Mouse (Mus musculus): Measurements from ENCODE around the gene Nxpe3. TPM values are rescaled to one million over a fixed set of nuclear protein-coding genes. Genes with fewer than 3 reads are reported as not detected.

The Nxpe3 gene
- polyA plus RNA-seq, 1 experiment = 0.90 TPM

GRCm38 (mm10) chr16:55914716-55915115 is 19.6 kb upstream of the Nxpe3 start:
- H3K4me2 ChIP-seq (ENCODE audit: low read depth) = no peak overlapping the region
- H3K79me2 ChIP-seq (ENCODE audit: control insufficient read depth, insufficient read depth) = no peaks in the 10 kb centered on the region
- no peak overlapping the region for H3K4me3 ChIP-seq
- no peak for TF ChIP-seq TCF12 (IDR thresholded peaks at IDR 0.05; ENCODE audit: insufficient read depth, poor library complexity, severe bottlenecking)
- TF ChIP-seq USF1 (IDR thresholded peaks at IDR 0.05; ENCODE audit: low read depth) = no peak
- no peak for TF ChIP-seq SRF (IDR thresholded peaks at IDR 0.05; ENCODE audit: control insufficient read depth, insufficient read length, low read depth)
- TF ChIP-seq REST (IDR thresholded peaks at IDR 0.05; ENCODE audit: insufficient read depth, insufficient read length) = no peak
- TF ChIP-seq MYOG (IDR thresholded peaks at IDR 0.05; ENCODE audit: control insufficient read depth in 1 of 3, insufficient read depth in 1 of 3, insufficient read length in 2 of 3, low read depth in 2 of 3) = no peak
- no peak for TF ChIP-seq MAX (IDR thresholded peaks at IDR 0.05; ENCODE audit: low read depth)
- TF ChIP-seq CEBPB (IDR thresholded peaks at IDR 0.05; ENCODE audit: insufficient read depth, poor library complexity, severe bottlenecking) = no peak
- TF ChIP-seq POLR2A (IDR thresholded peaks at IDR 0.05; ENCODE audit: insufficient read length, low read depth) = no peak
- TF ChIP-seq TCF3 (IDR thresholded peaks at IDR 0.05; ENCODE audit: insufficient read length, low read depth) = no peak
- TF ChIP-seq MYOD1 (IDR thresholded peaks at IDR 0.05; ENCODE audit: control insufficient read depth in 1 of 3, insufficient read length in 2 of 3, low read depth in 2 of 3) = no peak
- TF ChIP-seq POLR2AphosphoS2 (IDR thresholded peaks at IDR 0.05; ENCODE audit: insufficient read length, low read depth) = no peak
- no peak for TF ChIP-seq E2F4 (IDR thresholded peaks at IDR 0.05; ENCODE audit: insufficient read depth)
- no peak overlapping the region for H3ac ChIP-seq (ENCODE audit: control insufficient read depth, insufficient read length)
- H3K36me3 ChIP-seq (ENCODE audit: control insufficient read depth, insufficient read depth) = peaks cover 8% of the 10 kb centered on the region
- H3K27me3 ChIP-seq (ENCODE audit: control insufficient read depth, insufficient read depth, insufficient read length) = no peaks in the 10 kb centered on the region

GRCm38 (mm10) chr16:55910208-55910793 is 15.2 kb upstream of the Nxpe3 start:
- Histone ChIP-seq H3K79me2 (ENCODE audit: control insufficient read depth, insufficient read depth) (no peaks in the 10 kb centered on the region), H3K27me3 (ENCODE audit: control insufficient read depth, insufficient read depth, insufficient read length) (no peaks in the 10 kb centered on the region), H3K4me3 (no peak overlapping the region), H3K4me2 (ENCODE audit: low read depth) (no peak overlapping the region), H3ac (ENCODE audit: control insufficient read depth, insufficient read length) (no peak overlapping the region), H3K36me3 (ENCODE audit: control insufficient read depth, insufficient read depth) (no peaks in the 10 kb centered on the region)
- TF ChIP-seq POLR2A (IDR thresholded peaks at IDR 0.05; ENCODE audit: insufficient read length, low read depth) = no peak
- no peak for TF ChIP-seq SRF (IDR thresholded peaks at IDR 0.05; ENCODE audit: control insufficient read depth, insufficient read length, low read depth)
- TF ChIP-seq MAX (IDR thresholded peaks at IDR 0.05; ENCODE audit: low read depth) = no peak
- TF ChIP-seq E2F4 (IDR thresholded peaks at IDR 0.05; ENCODE audit: insufficient read depth) = no peak
- TF ChIP-seq REST (IDR thresholded peaks at IDR 0.05; ENCODE audit: insufficient read depth, insufficient read length) = no peak
- no peak for TF ChIP-seq TCF3 (IDR thresholded peaks at IDR 0.05; ENCODE audit: insufficient read length, low read depth)
- no peak for TF ChIP-seq USF1 (IDR thresholded peaks at IDR 0.05; ENCODE audit: low read depth)
- no peak for TF ChIP-seq CEBPB (IDR thresholded peaks at IDR 0.05; ENCODE audit: insufficient read depth, poor library complexity, severe bottlenecking)
- no peak for TF ChIP-seq MYOG (IDR thresholded peaks at IDR 0.05; ENCODE audit: control insufficient read depth in 1 of 3, insufficient read depth in 1 of 3, insufficient read length in 2 of 3, low read depth in 2 of 3)
- no peak for TF ChIP-seq TCF12 (IDR thresholded peaks at IDR 0.05; ENCODE audit: insufficient read depth, poor library complexity, severe bottlenecking)
- TF ChIP-seq POLR2AphosphoS2 (IDR thresholded peaks at IDR 0.05; ENCODE audit: insufficient read length, low read depth) = no peak
- TF ChIP-seq MYOD1 (IDR thresholded peaks at IDR 0.05; ENCODE audit: control insufficient read depth in 1 of 3, insufficient read length in 2 of 3, low read depth in 2 of 3) = no peak

- Histone ChIP-seq H3K4me2 (ENCODE audit: low read depth) (no peak overlapping the region), H3K27me3 (ENCODE audit: control insufficient read depth, insufficient read depth, insufficient read length) (no peaks in the 10 kb centered on the region), H3ac (ENCODE audit: control insufficient read depth, insufficient read length) (no peak overlapping the region), H3K4me3 (no peak overlapping the region), H3K79me2 (ENCODE audit: control insufficient read depth, insufficient read depth) (no peaks in the 10 kb centered on the region), H3K36me3 (ENCODE audit: control insufficient read depth, insufficient read depth) (no peaks in the 10 kb centered on the region)
- TF ChIP-seq SRF (IDR thresholded peaks at IDR 0.05; ENCODE audit: control insufficient read depth, insufficient read length, low read depth) (no peak), POLR2AphosphoS2 (IDR thresholded peaks at IDR 0.05; ENCODE audit: insufficient read length, low read depth) (no peak), TCF12 (IDR thresholded peaks at IDR 0.05; ENCODE audit: insufficient read depth, poor library complexity, severe bottlenecking) (no peak), MYOG (IDR thresholded peaks at IDR 0.05; ENCODE audit: control insufficient read depth in 1 of 3, insufficient read depth in 1 of 3, insufficient read length in 2 of 3, low read depth in 2 of 3) (no peak), CEBPB (IDR thresholded peaks at IDR 0.05; ENCODE audit: insufficient read depth, poor library complexity, severe bottlenecking) (no peak), MYOD1 (IDR thresholded peaks at IDR 0.05; ENCODE audit: control insufficient read depth in 1 of 3, insufficient read length in 2 of 3, low read depth in 2 of 3) (no peak), TCF3 (IDR thresholded peaks at IDR 0.05; ENCODE audit: insufficient read length, low read depth) (no peak), USF1 (IDR thresholded peaks at IDR 0.05; ENCODE audit: low read depth) (no peak), MAX (IDR thresholded peaks at IDR 0.05; ENCODE audit: low read depth) (no peak), POLR2A (IDR thresholded peaks at IDR 0.05; ENCODE audit: insufficient read length, low read depth) (no peak), E2F4 (IDR thresholded peaks at IDR 0.05; ENCODE audit: insufficient read depth) (no peak), REST (IDR thresholded peaks at IDR 0.05; ENCODE audit: insufficient read depth, insufficient read length) (no peak)
These were observed 12.0 kb upstream of the Nxpe3 start for GRCm38 (mm10) chr16:55906928-55907679.

- H3K79me2 ChIP-seq (ENCODE audit: control insufficient read depth, insufficient read depth) = no peaks in the 10 kb centered on the region
- TF ChIP-seq E2F4 (IDR thresholded peaks at IDR 0.05; ENCODE audit: insufficient read depth) (no peak), MAX (IDR thresholded peaks at IDR 0.05; ENCODE audit: low read depth) (no peak), SRF (IDR thresholded peaks at IDR 0.05; ENCODE audit: control insufficient read depth, insufficient read length, low read depth) (no peak), POLR2AphosphoS2 (IDR thresholded peaks at IDR 0.05; ENCODE audit: insufficient read length, low read depth) (no peak), TCF3 (IDR thresholded peaks at IDR 0.05; ENCODE audit: insufficient read length, low read depth) (no peak), MYOD1 (IDR thresholded peaks at IDR 0.05; ENCODE audit: control insufficient read depth in 1 of 3, insufficient read length in 2 of 3, low read depth in 2 of 3) (no peak), TCF12 (IDR thresholded peaks at IDR 0.05; ENCODE audit: insufficient read depth, poor library complexity, severe bottlenecking) (no peak), MYOG (IDR thresholded peaks at IDR 0.05; ENCODE audit: control insufficient read depth in 1 of 3, insufficient read depth in 1 of 3, insufficient read length in 2 of 3, low read depth in 2 of 3) (no peak), USF1 (IDR thresholded peaks at IDR 0.05; ENCODE audit: low read depth) (no peak), CEBPB (IDR thresholded peaks at IDR 0.05; ENCODE audit: insufficient read depth, poor library complexity, severe bottlenecking) (no peak), POLR2A (IDR thresholded peaks at IDR 0.05; ENCODE audit: insufficient read length, low read depth) (no peak), REST (IDR thresholded peaks at IDR 0.05; ENCODE audit: insufficient read depth, insufficient read length) (no peak)
- no peaks in the 10 kb centered on the region for H3K36me3 ChIP-seq (ENCODE audit: control insufficient read depth, insufficient read depth)
- no peak overlapping the region for H3K4me3 ChIP-seq
- no peaks in the 10 kb centered on the region for H3K27me3 ChIP-seq (ENCODE audit: control insufficient read depth, insufficient read depth, insufficient read length)
- H3K4me2 ChIP-seq (ENCODE audit: low read depth) = no peak overlapping the region
- H3ac ChIP-seq (ENCODE audit: control insufficient read depth, insufficient read length) = no peak overlapping the region
These were observed 10.3 kb upstream of the Nxpe3 start for GRCm38 (mm10) chr16:55905370-55905769.
